Mouse (Mus musculus): ENCODE measurements around the gene Gsdma.
"Not testable (repeated sequence)": the region's sequence is repeated elsewhere in the genome, so short reads cannot be mapped to it uniquely, and the experiment has no call there.

Gene Gsdma

DNA sequence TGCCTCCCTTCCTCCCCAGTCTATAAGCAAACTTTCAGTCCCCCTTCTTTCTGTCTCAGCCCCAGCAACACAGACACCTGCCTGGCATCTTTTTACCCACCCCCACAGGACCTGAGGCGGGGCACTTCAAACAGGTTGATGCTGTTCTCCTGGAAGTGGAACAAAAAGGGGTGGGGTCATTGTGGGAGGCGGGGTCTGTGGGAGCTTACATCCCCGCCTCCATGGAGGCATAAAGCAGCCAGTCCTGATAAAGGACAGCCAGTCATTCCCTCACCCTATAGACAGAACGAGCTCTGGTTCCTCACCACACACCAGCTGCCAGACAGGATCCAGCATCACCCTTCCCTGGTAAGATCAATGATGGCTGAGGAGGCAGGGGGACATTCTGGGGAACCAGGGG is at the start of gene Gsdma:
Gsdma (plus strand) TSS at position 261 of the 400 bp plus-strand sequence.
- DNase-seq, result no peak

DNA sequence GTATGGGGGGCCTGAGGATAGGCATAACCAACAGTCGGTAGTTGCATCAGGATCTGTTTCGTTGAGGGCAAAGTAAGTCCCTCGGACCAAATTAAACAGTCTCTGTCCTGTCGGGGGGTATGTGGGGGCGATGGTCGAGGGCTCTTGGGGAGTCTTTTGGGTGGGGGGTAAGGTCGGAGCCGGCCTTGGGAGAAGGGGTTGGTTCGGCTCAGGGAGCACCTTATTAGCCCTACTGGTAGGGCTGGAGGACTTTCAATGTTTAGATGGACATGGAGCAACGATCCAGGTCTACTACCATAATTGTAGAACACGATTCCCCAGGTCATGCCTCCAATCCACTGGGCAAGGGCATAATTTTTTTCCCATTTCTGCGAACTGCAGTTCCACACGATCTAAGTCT is 43.4 kb upstream of the Gsdma start:
- no peak for DNase-seq

- DNase-seq, result not testable (repeated sequence)
These were observed 40.2 kb upstream of the Gsdma start for GRCm38 (mm10) chr11:98623981-98624380.

DNA sequence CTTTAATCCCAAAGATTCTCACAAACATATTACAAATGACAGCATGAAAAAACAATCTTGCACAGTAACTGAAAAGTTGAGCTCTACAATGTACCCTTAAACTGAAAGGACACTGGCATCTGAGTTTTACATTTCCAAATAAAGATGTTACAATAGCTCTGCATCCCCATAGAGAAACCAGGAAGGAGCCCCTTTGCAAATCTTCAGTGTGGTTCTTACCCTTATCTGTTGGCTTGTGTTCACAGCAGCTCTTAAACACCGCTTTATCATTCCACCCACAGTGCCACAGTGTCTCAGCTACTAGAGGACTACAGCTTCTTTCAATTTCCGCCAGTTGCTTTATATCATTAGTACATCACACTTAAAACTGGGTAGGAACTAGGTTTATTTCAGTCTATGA is 39.8 kb upstream of the Gsdma start:
- not testable (repeated sequence) for DNase-seq

DNA sequence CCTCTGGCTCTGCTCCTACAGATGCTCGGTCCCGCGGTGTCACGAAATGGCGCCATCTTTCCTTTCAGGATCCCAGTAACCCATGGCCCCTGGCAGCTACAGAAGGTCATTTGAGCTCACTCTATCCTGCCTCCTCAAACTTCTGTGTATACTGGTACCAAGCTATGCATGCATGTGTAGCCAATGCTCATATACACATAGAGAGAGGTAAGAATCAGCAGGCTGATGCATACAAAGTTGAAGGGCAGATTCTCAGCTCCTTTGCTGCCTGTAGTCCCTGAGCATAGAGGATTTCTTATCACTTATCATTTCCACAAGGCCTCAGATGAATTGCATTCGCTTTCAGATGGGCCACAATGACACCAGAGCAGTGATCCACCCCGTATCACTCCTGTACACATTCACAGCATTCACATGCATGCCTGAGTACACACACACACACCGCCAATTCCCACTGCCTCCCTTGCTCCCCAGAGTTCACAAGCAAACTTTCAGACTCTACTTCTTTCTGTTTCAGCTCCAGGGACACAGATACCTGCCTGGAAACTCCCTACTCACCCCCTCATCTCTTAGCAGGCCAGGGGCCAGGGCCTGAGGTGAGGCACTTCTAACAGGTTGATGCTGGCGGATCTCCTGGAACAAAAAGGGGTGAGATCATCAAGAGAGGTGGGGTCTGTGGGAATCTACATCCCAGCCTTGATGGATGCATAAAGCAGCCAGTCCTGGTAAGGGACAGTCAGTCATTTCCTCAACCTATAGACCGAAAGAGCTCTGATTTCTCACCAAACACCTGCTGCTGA is 38.3 kb upstream of the Gsdma start, which contains the start of the genes Gm12355 and Gsdma3:
Gm12355 (minus strand) TSS at position 51 of the 800 bp plus-strand sequence.
Gsdma3 (plus strand) TSS at position 750 of the 800 bp plus-strand sequence.
- DNase-seq, result no peak

DNA sequence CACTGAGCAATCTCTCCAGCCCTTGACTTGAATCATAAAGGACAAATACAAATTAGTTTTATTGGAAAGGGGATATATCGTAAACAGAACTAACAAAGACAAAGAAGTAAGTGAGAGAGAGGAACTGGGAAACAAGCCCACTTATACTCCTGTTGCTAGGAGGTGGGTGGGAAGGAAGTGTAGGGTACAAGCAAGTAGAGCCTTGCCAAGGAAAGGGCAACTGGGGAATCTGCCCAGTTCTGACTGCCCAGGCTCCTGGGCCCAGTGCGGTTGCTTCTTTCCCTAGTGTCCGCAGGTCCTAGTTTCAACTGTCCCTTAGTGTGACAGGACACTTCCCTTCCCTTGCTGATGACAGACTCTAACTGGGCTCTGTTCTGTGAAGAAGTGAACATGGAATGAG is 35.4 kb upstream of the Gsdma start:
- DNase-seq, result no peak

DNA sequence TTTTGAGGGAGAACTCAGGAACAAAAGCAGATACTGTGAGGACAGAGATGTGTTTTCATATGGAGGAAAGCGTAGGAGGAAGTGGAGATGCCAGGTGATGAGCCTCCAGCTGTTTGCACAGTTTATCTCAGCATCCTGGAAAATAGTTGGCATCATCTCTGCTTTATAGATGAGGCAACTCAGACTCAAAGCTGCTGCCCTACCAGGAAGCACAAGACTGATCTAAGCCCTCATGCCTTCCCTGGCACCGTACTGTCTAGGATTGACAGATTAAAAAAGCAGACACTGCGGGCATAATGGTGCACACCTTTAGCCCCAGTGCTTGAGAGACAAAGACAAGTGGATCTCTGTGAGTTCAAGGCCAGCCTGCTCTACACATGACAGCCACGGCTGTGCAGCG is 33.5 kb upstream of the Gsdma start:
- DNase-seq, result no peak

DNA sequence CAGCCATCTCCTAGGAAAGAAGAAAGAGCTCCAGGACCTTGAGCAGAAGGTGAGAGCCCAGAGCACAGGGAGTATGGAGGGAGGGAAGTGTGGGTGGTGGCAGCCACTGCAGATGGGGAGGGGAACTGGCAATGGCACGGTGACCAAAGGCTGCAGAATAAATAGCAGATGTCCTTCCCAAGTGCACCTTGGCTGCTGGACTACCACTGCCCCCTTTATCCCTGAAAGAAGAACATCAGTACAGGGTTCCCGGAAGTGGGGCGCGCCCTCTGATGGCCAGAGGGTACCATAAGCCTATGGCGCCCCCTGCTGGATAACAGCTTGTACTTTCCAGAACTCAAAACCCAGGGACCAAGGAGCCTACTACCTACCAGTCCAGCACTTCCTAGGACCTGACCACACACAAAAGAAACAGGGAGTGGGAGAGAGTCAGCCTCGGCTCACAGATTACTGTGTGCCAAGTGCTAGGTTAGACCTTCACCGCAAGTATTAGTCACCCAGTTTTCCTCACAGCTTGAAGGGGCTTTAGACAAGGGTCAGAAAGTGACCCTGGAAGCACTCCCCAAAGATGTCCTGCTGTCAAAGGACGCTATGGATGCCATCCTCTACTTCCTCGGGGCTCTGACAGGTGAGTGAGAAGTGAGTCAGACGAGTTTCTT is 28.7 kb upstream of the Gsdma start:
- DNase-seq, result peak; percentile 36 to 46

DNA sequence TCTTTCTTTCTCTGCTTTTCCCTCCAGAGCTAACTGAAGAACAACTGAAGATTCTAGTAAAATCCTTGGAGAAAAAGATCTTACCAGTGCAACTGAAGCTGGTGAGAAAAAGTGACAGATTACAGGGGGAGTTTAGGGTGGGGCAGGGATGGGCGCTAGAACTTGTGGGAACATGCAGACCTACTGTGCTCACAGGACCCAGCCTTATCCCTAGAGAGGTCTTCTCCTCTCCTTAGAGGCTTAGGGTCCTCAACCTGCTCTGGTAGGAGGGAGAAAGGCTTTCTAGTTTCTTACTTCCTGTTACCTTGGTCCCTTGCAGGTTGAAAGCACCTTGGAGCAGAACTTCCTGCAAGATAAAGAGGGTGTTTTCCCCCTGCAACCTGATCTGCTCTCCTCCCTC is 26.6 kb upstream of the Gsdma start:
- DNase-seq, result no peak

GRCm38 (mm10) chr11:98640091-98640490 is 24.1 kb upstream of the Gsdma start:
- no peak for DNase-seq

GRCm38 (mm10) chr11:98644757-98645156 is 19.4 kb upstream of the Gsdma start:
- no peak for DNase-seq

GRCm38 (mm10) chr11:98645946-98646345 is 18.2 kb upstream of the Gsdma start:
- no peak for DNase-seq

DNA sequence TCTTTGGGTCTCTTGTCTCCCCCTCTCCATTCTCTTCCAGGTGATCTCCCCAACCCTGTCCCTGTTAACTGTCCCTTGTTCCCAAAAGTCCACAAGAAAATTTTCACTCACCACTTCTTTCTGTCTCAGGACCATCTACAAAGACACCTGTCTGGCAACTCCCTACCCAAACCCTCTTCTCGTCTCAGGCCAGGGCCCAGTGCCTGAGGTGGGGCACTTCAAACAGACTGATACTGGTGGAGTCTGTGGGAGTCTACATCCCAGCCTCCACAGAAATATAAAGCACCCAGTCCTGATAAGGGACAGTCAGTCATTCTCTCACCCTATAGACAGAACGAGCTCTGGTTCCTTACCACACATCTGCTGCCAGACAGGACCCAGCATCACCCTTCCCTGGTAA is 17.7 kb upstream of the Gsdma start, which contains the start of gene Gsdma2:
Gsdma2 (plus strand) TSS at position 301 of the 400 bp plus-strand sequence.
- no peak for DNase-seq

DNA sequence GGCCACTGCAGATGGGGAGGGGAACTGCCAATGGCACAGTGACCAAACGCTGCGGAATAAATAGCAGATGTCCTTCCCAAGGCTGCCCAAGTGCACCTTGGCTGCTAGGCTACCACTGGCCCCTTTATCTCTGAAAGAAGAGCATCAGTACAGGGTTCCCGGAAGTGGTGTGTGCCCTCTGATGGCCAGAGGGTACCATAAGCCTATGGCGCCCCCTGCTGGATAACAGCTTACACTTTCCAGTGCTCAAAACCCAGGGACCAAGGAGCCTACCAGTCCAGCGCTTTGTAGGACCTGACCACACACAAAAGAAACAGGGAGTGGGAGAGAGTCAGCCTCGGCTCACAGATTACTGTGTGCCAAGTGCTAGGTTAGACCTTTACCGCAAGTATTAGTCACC is 9.1 kb upstream of the Gsdma start:
- peak; percentile 37 to 56 for DNase-seq

DNA sequence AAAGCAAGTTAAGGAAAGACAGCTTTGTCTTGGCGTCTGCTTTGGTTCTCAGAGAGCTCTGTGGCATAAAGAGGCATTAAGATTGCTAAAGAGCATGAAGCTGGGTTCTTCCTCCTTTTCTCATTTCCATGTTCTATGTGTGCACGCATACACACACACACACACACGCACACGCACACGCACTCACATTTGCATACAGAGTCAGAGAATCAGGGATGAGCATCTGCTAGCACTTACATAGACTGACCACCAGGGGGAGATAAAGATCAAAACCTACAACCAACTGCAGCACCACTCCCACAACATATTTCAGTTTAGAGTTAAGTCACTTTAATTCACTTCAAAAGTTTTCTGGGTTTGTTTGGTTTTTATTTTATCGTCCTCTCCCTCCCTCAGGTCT is 3.6 kb upstream of the Gsdma start:
- peak; percentile 40 to 50 for DNase-seq

DNA sequence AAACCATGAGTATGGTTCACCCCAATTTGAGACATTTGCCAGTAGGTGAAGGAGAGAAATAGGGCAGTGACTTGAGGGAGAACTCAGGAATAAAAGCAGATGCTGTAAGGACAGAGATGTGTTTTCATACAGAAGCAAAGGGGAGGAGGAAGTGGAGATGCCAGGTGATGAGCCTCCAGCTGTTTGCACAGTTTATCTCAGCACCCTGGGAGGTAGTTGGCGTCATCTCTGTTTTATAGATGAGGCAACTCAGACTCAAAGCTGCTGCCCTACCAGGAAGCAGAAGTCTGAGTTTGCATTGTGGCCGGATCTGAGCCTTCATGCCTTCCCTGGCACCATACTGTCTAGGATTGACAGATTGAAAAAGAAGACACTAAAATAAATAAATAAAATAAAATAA is 4.8 kb downstream of the Gsdma start:
- DNase-seq, result no peak

DNA sequence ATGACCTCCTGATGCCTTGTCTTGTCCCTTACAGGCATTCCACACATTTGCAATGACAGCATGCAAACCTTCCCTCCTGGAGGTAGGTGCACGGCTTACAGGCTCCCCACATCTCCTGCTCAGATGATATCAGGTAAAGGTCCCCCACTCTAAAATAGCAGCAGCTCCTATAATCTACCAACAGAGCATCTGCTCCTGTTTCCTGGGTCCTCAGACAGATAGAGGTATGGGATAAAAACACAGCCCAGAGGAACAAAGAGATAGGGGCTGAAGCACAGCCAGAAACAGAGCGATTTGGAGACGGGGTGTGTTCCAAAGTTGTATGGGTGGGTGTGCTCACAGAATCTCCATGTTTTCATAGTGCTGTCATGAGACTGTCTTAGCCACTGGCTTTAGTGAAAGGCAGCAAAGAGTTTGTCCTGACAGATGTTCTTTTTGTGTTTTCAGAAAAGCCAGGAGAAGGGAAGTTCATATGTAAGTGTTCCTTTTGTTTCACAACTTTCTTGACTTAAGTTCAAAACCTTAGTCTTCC is 7.2 kb downstream of the Gsdma start:
- DNase-seq, result no peak

- no peak for DNase-seq
These were observed 7.7 kb downstream of the Gsdma start for GRCm38 (mm10) chr11:98671857-98672256.

- no peak for DNase-seq
These were observed 8.3 kb downstream of the Gsdma start for GRCm38 (mm10) chr11:98672482-98672881.

DNA sequence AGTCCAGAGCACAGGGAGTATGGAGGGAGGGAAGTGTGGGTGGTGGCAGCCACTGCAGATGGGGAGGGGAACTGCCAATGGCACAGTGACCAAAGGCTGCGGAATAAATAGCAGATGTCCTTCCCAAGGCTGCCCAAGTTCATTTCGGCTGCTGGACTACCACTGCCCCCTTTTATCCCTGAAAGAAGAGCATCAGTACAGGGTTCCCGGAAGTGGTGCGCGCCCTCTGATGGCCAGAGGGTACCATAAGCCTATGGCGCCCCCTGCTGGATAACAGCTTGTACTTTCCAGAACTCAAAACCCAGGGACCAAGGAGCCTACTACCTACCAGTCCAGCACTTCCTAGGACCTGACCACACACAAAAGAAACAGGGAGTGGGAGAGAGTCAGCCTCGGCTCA is 9.0 kb downstream of the Gsdma start:
- peak; percentile 69 for DNase-seq

- DNase-seq, result no peak
These were observed 11.7 kb downstream of the Gsdma start for GRCm38 (mm10) chr11:98675829-98676363.

- DNase-seq, result no peak
These were observed 15.9 kb downstream of the Gsdma start for GRCm38 (mm10) chr11:98680023-98680422.

DNA sequence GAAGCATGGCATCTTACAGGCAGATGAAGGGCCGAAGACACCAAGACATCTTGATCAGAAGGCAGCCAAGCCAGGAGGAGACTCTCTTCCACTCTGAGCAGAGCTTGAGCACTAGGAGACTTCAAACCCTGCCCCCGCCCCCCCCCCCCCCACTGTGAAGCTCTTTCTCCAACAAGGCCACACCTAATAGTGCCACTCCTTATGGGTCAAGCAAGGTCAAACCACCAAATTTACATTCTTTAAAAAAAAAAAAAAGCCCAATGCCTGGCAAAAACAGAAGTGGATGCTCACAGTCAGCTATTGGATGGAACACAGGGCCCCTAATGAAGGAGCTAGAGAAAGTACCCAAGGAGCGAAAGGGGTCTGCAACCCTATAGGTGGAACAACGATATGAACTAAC is 16.4 kb downstream of the Gsdma start:
- DNase-seq, result not testable (repeated sequence)

- no peak for DNase-seq
These were observed 17.0 kb downstream of the Gsdma start for GRCm38 (mm10) chr11:98681186-98681585.

Measured in lung, postnatal 4 days (tissue).